Mouse (Mus musculus) neutrophil, adult 83 days (primary cell): ENCODE data around the gene Clcc1. TPM values are rescaled to one million over a fixed set of nuclear protein-coding genes. Genes with fewer than 3 reads are reported as not detected.

Experiments
- total RNA-seq, 2 experiments: library from RNA; stranded (reverse); gene quantifications; one replicate each; pipeline ENCODE4 v1.2.4; 2023

Gene Clcc1
- 10 to 100 TPM; 17.9 to 21.8 TPM for total RNA-seq

DNA sequence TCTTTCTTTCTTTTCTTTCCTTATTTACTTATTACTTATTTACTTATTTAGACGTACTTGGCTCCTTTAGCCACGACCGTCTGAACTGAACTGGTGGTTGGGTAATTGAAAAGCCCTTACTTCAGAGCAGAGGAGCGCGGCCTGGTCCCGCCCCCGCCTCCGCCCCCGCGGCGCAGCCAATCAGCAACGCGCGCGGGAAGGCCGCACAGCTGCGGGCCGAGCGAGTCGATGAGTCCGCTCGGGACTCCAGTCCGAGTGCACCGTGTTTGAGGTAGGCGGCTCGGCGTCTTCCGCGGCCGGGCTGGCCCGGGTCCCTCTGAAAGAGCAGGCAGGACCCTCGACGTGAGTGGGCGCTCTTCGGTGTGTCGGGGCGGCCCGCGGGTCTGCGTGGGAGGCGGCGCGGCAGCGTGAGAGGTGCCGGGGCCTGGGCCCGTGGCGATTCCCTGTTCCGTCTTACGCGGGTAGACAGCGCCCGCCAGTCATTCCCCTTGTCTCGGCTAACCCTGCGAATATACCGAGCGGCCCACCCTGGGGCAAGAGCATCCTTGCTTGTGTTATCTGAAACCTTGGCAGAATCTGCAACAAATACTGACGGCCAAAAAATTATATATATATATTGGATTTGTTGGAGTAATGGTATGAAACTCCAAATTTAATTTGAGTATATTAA, at the start of gene Clcc1:
TSS of gene Clcc1 (plus strand) at position 204 of the 670 bp plus-strand sequence.

GRCm38 (mm10) chr3:108722036-108722872, 68.5 kb downstream of the Clcc1 start, which contains the start of gene Gpsm2:
Gene Gpsm2, minus strand, starts transcription at chr3:108722309.

Other genes starting within 250 kb of the Clcc1 start
- 1 to 10 TPM in 1 of 2 experiments, under 1 TPM in 1; 0.75 to 1.2 TPM for gene Celsr2, start 238.4 kb upstream of the Clcc1 start, total RNA-seq
- 10 to 100 TPM; 57.9 to 65.7 TPM for gene Sars, start 208.7 kb upstream of the Clcc1 start, total RNA-seq
- not detected for gene 1700013F07Rik, start 119.8 kb upstream of the Clcc1 start, total RNA-seq
- not detected for gene 5330417C22Rik, start 117.4 kb upstream of the Clcc1 start, total RNA-seq
- gene Tmem167b, start 91.4 kb upstream of the Clcc1 start, total RNA-seq: 10 to 100 TPM; 29.5 to 32.9 TPM
- gene Taf13, start 82.2 kb upstream of the Clcc1 start, total RNA-seq: 10 to 100 TPM; 42.8 to 48.1 TPM
- 1 to 10 TPM; 5.7 to 7.9 TPM for gene Wdr47, start 62.6 kb upstream of the Clcc1 start, total RNA-seq
- 10 to 100 TPM; 24.5 to 32.1 TPM for gene Gpsm2, start 68.4 kb downstream of the Clcc1 start, total RNA-seq
- under 1 TPM; 0.07 to 0.53 TPM for gene Aknad1, start 85.7 kb downstream of the Clcc1 start, total RNA-seq
- gene Stxbp3, start 186.6 kb downstream of the Clcc1 start, total RNA-seq: 10 to 100 TPM; 38.1 to 52.3 TPM
- gene Fndc7, start 236.1 kb downstream of the Clcc1 start, total RNA-seq: under 1 TPM in 1 of 2 experiments, not detected in 1; 0.22 TPM